28 mouse cellular contexts compared by ENCODE assay signal in genomic region chr2:151036721-151037120, GRCm38 (mm10). TPM values are rescaled to one million over a fixed set of nuclear protein-coding genes. Genes with fewer than 3 reads are reported as not detected.
DNase-seq lines count a peak whose midpoint lies in the region; ATAC-seq and TF ChIP-seq lines count a peak whose summit lies in the region.
"Had no signal": no experiment of that assay in that cellular context is flagged by ENCODE, and none has a peak within 500 bp of the region (broad histone marks: within the 10 kb centered on the region; RNA-seq: fewer than 3 reads in every experiment).

No protein-coding gene starts in this region.

- H3K4me1 ChIP-seq in bone marrow, adult 2 months (ENCODE audit: control insufficient read depth, insufficient read depth, low read length) = peaks cover 4% of the 10 kb centered on the region; the same call in 1 of the 2 replicates
- peaks cover 11% of the 10 kb centered on the region for H3K4me1 ChIP-seq in liver, embryonic 11.5 days (replicated peaks; ENCODE audit: control insufficient read depth, insufficient read depth, low read length)
- peaks cover 61% of the 10 kb centered on the region for H3K4me1 ChIP-seq in liver, embryonic 15.5 days (replicated peaks)

- no peaks in the 10 kb centered on the region for H3K27me3 ChIP-seq in liver, embryonic 11.5 days (replicated peaks; ENCODE audit: control insufficient read depth, insufficient read depth, low read length)
- no peaks in the 10 kb centered on the region for H3K27me3 ChIP-seq in liver, embryonic 15.5 days
- H3K27me3 ChIP-seq: CH12.LX; embryonic facial prominence, embryonic 12.5 days; forebrain, embryonic 13.5 days; hindbrain, embryonic 12.5 days had no signal

- H3K27ac ChIP-seq in bone marrow, adult 2 months (ENCODE audit: control insufficient read depth, insufficient read depth, low read depth, low read length, poor library complexity) = no peak overlapping the region
- peak overlapping the region; percentile 90; the same call in 1 of the 2 replicates for H3K27ac ChIP-seq in liver, embryonic 11.5 days (ENCODE audit: low read depth, low read length)
- peak overlapping the region; percentile 98 for H3K27ac ChIP-seq in liver, embryonic 15.5 days (replicated peaks)
- H3K27ac ChIP-seq: embryonic facial prominence, embryonic 12.5 days; forebrain, embryonic 13.5 days; gastrocnemius, adult 2 months; heart, embryonic 10.5 days; hindbrain, embryonic 12.5 days had no signal

- H3K4me3 ChIP-seq in bone marrow, adult 2 months (replicated peaks; ENCODE audit: control insufficient read depth, low read depth, low read length) = peak overlapping the region; percentile 31
- H3K4me3 ChIP-seq in liver, embryonic 11.5 days (ENCODE audit: low read depth, low read length) = peak overlapping the region; percentile 87
- peak overlapping the region; percentile 94 for H3K4me3 ChIP-seq in liver, embryonic 15.5 days (replicated peaks)
- H3K4me3 ChIP-seq: embryonic facial prominence, embryonic 12.5 days; forebrain, embryonic 13.5 days; gastrocnemius, adult 2 months; heart, embryonic 10.5 days; hindbrain, embryonic 12.5 days had no signal

- 54% methylated on average over 2 of the region's 2 CpGs for WGBS in bone marrow, adult 2 months
- WGBS in liver, embryonic 11.5 days = 61% methylated on average over 2 of the region's 2 CpGs
- 26% methylated on average over 2 of the region's 2 CpGs for WGBS in liver, embryonic 15.5 days (ENCODE audit: insufficient replicate concordance)

- H3K4me2 ChIP-seq in liver, embryonic 11.5 days = peak overlapping the region; percentile 84
- peak overlapping the region; percentile 92 for H3K4me2 ChIP-seq in liver, embryonic 15.5 days
- H3K4me2 ChIP-seq: embryonic facial prominence, embryonic 12.5 days; forebrain, embryonic 13.5 days had no signal

- intact Hi-C loops in left cerebral cortex, postnatal 25 days (cut with DNase I) = no loop called here

- peak; percentile 52 for DNase-seq in heart, adult 11 months
- DNase-seq in heart, adult 8-10 months (ENCODE audit: low spot score) = no peak
- no peak for DNase-seq in liver, embryonic 11.5 days (ENCODE audit: low spot score)
- DNase-seq in kidney, adult 8-10 months = no peak
- DNase-seq in left cerebral cortex, postnatal 25 days (ENCODE audit: low spot score in 2 of 2) = no peak
- DNase-seq: adrenal gland, adult 2 months; adrenal gland, postnatal 25 days; cerebellum, adult 11 months; cerebellum, adult 8-10 months; cerebellum, postnatal 14 days; embryo, embryonic 11 days; gastrocnemius, adult 2 months; gastrocnemius, postnatal 25 days; heart, postnatal 4 days had no signal

- TF ChIP-seq POLR2A in bone marrow, adult 2 months (IDR thresholded peaks at IDR 0.05; ENCODE audit: borderline replicate concordance, control insufficient read depth, low read depth, low read length) = no peak

- no peak for ATAC-seq in liver, embryonic 11.5 days (replicated peaks; ENCODE audit: low FRiP score)
- ATAC-seq in liver, embryonic 15.5 days (ENCODE audit: insufficient read depth) = no peak
- no peak for ATAC-seq in CD4-positive, CD25-positive, alpha-beta regulatory T cell, adult 4 months
- ATAC-seq: forebrain, embryonic 13.5 days; hindbrain, embryonic 16.5 days; inflammation-experienced regulatory T-cells, adult 6 months had no signal

- peaks cover 2% of the 10 kb centered on the region; the same call in 1 of the 2 replicates for H3K36me3 ChIP-seq in liver, embryonic 11.5 days (ENCODE audit: control insufficient read depth, insufficient read depth, low read length)
- H3K36me3 ChIP-seq in liver, embryonic 15.5 days (replicated peaks) = peaks cover 31% of the 10 kb centered on the region
- H3K36me3 ChIP-seq: heart, embryonic 10.5 days; hindbrain, embryonic 12.5 days had no signal

- peak overlapping the region; percentile 31 for H3K9ac ChIP-seq in liver, embryonic 11.5 days (ENCODE audit: low read depth, low read length)
- peak overlapping the region; percentile 98 for H3K9ac ChIP-seq in liver, embryonic 15.5 days
- H3K9ac ChIP-seq: embryonic facial prominence, embryonic 12.5 days; forebrain, embryonic 13.5 days; hindbrain, embryonic 12.5 days had no signal

- no peaks in the 10 kb centered on the region for H3K9me3 ChIP-seq in liver, embryonic 11.5 days (ENCODE audit: control insufficient read depth, low read length)
- H3K9me3 ChIP-seq in liver, embryonic 15.5 days (replicated peaks) = no peaks in the 10 kb centered on the region
- H3K9me3 ChIP-seq: embryonic facial prominence, embryonic 12.5 days; forebrain, embryonic 13.5 days; heart, embryonic 10.5 days; hindbrain, embryonic 12.5 days had no signal

- TF ChIP-seq CTCF in bone marrow, adult 2 months (IDR thresholded peaks at IDR 0.05; ENCODE audit: control insufficient read depth, insufficient read depth, low read length) = no peak

RNA-seq across cellular contexts. Expression of gene Ninl, which starts 2.5 kb away (rescaled TPM):
- total RNA-seq in heart, adult 8-10 months (2022) = 1 to 10 TPM in 3 of 4 experiments, under 1 TPM in 1; 0.82 to 2.2 (median 1.9) TPM
- polyA plus RNA-seq in bone marrow, adult 2 months (2011; ENCODE audit: insufficient read depth, insufficient read length, low replicate concordance, missing spikeins) = 11.9 and 18.5 TPM in 2 replicates
- polyA plus RNA-seq in liver, embryonic 11.5 days (2014; fragmentation: Nextera tagmentation; extraction: Ambion mirVana) = 19.0 and 19.2 TPM in 2 replicates
- 12.4 and 14.0 TPM in 2 replicates for polyA plus RNA-seq in liver, embryonic 15.5 days (2015; fragmentation: Nextera tagmentation; extraction: Ambion mirVana)
- under 1 TPM; 0.23 to 0.37 TPM for polyA plus RNA-seq in CD4-positive, CD25-positive, alpha-beta regulatory T cell, adult 4 months (2017; shearing (Covaris generic))
- 1 to 10 TPM; 5.2 to 5.9 TPM for total RNA-seq in left cerebral cortex, postnatal 25 days (2021)

RNA-seq across cellular contexts. Expression of gene Nanp, which starts 2.5 kb away (rescaled TPM):
- 1 to 10 TPM in 3 of 4 experiments, under 1 TPM in 1; 0.95 to 2.2 (median 2.1) TPM for total RNA-seq in heart, adult 8-10 months (2022)
- 16.3 and 22.6 TPM in 2 replicates for polyA plus RNA-seq in bone marrow, adult 2 months (2011; ENCODE audit: insufficient read depth, insufficient read length, low replicate concordance, missing spikeins)
- polyA plus RNA-seq in liver, embryonic 11.5 days (2014; fragmentation: Nextera tagmentation; extraction: Ambion mirVana) = 89.3 and 94.7 TPM in 2 replicates
- polyA plus RNA-seq in liver, embryonic 15.5 days (2015; fragmentation: Nextera tagmentation; extraction: Ambion mirVana) = 60.8 and 65.2 TPM in 2 replicates
- polyA plus RNA-seq in CD4-positive, CD25-positive, alpha-beta regulatory T cell, adult 4 months (2017; shearing (Covaris generic)) = 10 to 100 TPM; 28.1 to 30.3 TPM
- 10 to 100 TPM; 25.1 to 31.1 TPM for total RNA-seq in left cerebral cortex, postnatal 25 days (2021)

RNA-seq across cellular contexts. Expression of gene Gm14151, which starts 55.4 kb away (rescaled TPM):
- not detected for total RNA-seq in heart, adult 8-10 months (2022)
- not detected in 2 replicates for polyA plus RNA-seq in bone marrow, adult 2 months (2011; ENCODE audit: insufficient read depth, insufficient read length, low replicate concordance, missing spikeins)
- not detected in 2 replicates for polyA plus RNA-seq in liver, embryonic 11.5 days (2014; fragmentation: Nextera tagmentation; extraction: Ambion mirVana)
- not detected in 2 replicates for polyA plus RNA-seq in liver, embryonic 15.5 days (2015; fragmentation: Nextera tagmentation; extraction: Ambion mirVana)
- polyA plus RNA-seq in CD4-positive, CD25-positive, alpha-beta regulatory T cell, adult 4 months (2017; shearing (Covaris generic)) = not detected
- total RNA-seq in left cerebral cortex, postnatal 25 days (2021) = not detected
- total RNA-seq: adrenal gland, adult 2 months; adrenal gland, postnatal 25 days; CH12.LX; common myeloid progenitor, adult 5-6 weeks; gastrocnemius, adult 2 months; gastrocnemius, postnatal 25 days; granulocyte monocyte progenitor cell, adult 5-6 weeks; heart, postnatal 4 days had no signal
- polyA plus RNA-seq: adrenal gland, adult 2 months; C2C12; embryonic facial prominence, embryonic 12.5 days; forebrain, embryonic 13.5 days; heart, embryonic 10.5 days; heart, embryonic 16.5 days; hindbrain, embryonic 12.5 days; hindbrain, embryonic 16.5 days; inflammation-experienced regulatory T-cells, adult 6 months had no signal

Comparison
In these comparisons a context has a peak if more than half of its experiments do, and no peak if none do; other contexts are left out.
1. H3K4me3 ChIP-seq: peak in every context shown above with its lines; median percentile 94 in liver, embryonic 15.5 days; 87 in liver, embryonic 11.5 days; 31 in bone marrow, adult 2 months.